Mouse (Mus musculus) activated CD4-positive, CD25-positive, alpha-beta regulatory T cell, adult 4 months (primary cell): Measurements from ENCODE around the gene Dut. TPM values are rescaled to one million over a fixed set of nuclear protein-coding genes. Genes with fewer than 3 reads are reported as not detected.

ENCODE experiments used
- ATAC-seq: one replicate; pipeline ENCODE4 v1.8.0; 2017
- polyA plus RNA-seq, 2 experiments: library from polyadenylated mRNA; unstranded; fragments of 100-300 nt; shearing (Covaris generic); gene quantifications; one replicate each; pipeline ENCODE4 v1.2.1; 2017

Dut gene
- polyA plus RNA-seq, 2 experiments from 2014 or later, result 79.4 to 92.9 TPM

DNA sequence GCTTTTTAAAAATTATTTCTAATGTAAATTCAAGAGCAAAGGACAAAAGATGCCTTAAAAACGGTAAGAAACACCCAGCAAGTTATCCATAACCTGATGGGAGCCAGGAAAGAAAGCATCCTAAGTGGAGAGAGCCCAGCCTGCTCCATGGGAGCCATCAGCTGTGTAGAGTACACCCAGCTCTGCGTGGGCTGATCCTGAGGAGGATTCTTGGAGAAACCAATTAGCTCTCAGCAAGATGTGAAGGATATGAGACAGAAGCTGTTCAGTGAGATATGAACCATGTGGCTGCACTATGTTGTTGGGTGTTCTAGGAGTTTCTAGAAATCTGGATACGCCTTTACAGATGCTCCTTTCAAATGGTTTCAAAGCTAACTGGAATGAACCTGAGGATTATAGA, 58.7 kb downstream of the Dut start:
- ATAC-seq, result no peak

Other genes starting within 250 kb of the Dut start
- 10 to 100 TPM in 1 of 2 experiments, 1 to 10 TPM in 1; 3.4 to 12.3 TPM for gene Slc24a5, start 179.1 kb upstream of the Dut start, polyA plus RNA-seq
- 10 to 100 TPM; 35.9 to 38.4 TPM for gene Myef2, start 123.5 kb upstream of the Dut start, polyA plus RNA-seq
- not detected for gene Ctxn2, start 110.5 kb upstream of the Dut start, polyA plus RNA-seq
- under 1 TPM in 1 of 2 experiments, not detected in 1; 0.17 TPM for gene Slc12a1, start 94.7 kb upstream of the Dut start, polyA plus RNA-seq